Mouse (Mus musculus): ENCODE data around the gene Prickle1.

DNA sequence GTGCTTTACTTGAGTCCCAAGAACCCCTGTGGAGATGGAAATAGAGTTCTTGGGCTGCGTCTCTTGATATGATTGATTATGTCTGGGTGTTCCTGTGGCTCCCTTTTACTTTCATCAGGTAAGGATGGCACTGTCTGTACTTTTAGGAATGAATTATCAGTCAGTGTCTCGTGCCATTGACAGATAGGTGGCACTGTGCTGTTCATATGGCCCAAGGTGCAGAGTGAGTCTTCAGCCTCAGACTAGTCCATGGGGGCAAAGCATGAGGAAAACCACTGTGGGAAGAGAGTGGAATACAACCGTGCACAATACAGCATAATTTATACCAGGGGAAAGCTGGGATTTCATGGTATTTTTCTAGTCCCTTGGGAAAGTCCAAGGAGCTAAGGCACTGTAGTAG lies 117.0 kb downstream of the Prickle1 start:
- peak; percentile 40 for TF ChIP-seq CTCF (IDR thresholded peaks at IDR 0.05)
- no peak for TF ChIP-seq EP300 (IDR thresholded peaks at IDR 0.05)

Measured in lung, postnatal 0 days (tissue).